Mouse (Mus musculus) liver, adult 2 months (tissue): ENCODE results near the gene Jak3.

ENCODE experiments used
- CTCF ChIP-seq: fragments of 200-500 bp; IDR thresholded peaks from 2 replicates; pipeline ENCODE4 v1.5.1; 2011; ENCODE audit warnings: low read depth, low read length, control low read depth
- POLR2A ChIP-seq: fragments of 200-500 bp; IDR thresholded peaks from 2 replicates; pipeline ENCODE4 v1.6.1; 2011; ENCODE audit warnings: low read length, control low read depth; ENCODE audit not compliant: insufficient read depth; ENCODE audit errors: extremely low read depth

DNA sequence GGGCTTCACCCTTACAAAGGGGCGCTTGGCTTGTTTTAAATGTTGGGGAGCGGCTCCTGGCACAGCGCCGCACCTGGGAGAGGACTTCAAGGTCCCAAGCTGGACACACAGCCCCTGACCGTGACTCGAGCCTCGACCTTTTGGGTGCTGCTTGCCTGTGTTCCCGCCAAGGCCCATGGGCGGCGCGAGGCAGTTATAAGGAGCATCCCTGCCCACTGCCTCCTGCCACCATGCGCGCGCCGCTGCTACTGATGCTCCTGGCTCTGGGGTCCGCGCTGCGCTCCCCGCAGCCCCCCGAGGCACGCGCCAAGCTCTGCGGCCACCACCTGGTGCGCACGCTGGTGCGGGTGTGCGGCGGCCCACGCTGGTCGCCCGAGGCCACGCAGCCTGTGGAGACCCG is 12.9 kb downstream of the Jak3 start, which contains the start of gene Insl3:
- TF ChIP-seq CTCF = no peak
- TF ChIP-seq POLR2A = no peak
